Mouse (Mus musculus) embryonic facial prominence, embryonic 12.5 days (tissue): ENCODE measurements at regions not wholly inside any gene's neighbourhood (a gene's known extent, or its start where the extent isn't known, plus 50 kb on each side); places are given as distances from the start of the nearest gene placed in this dataset.

Source experiments
- ATAC-seq: fragments of 200-750 bp; cut with Nextera tagmentation; 2 replicates; pipeline ENCODE4 v1.8.0; 2017; ENCODE audit not compliant: insufficient number of reproducible peaks, insufficient read depth, low FRiP score, low TSS enrichment
- H3K27ac ChIP-seq: fragments of 300-500 bp; sonication (generic); 2 replicates; pipeline ENCODE4 v1.5.1; 2016; ENCODE audit warnings: mild to moderate bottlenecking
- H3K27me3 ChIP-seq: fragments of 300-500 bp; sonication (generic); 2 replicates; pipeline ENCODE4 v1.6.1; 2016; ENCODE audit warnings: mild to moderate bottlenecking, moderate library complexity
- H3K36me3 ChIP-seq: fragments of 300-500 bp; sonication (generic); 2 replicates; pipeline ENCODE4 v1.6.1; 2016; ENCODE audit warnings: mild to moderate bottlenecking
- H3K4me1 ChIP-seq: fragments of 300-500 bp; sonication (generic); 2 replicates; pipeline ENCODE4 v1.6.1; 2016
- H3K4me2 ChIP-seq: fragments of 300-500 bp; sonication (generic); replicated peaks from 2 replicates; pipeline ENCODE4 v1.6.1; 2016; ENCODE audit warnings: mild to moderate bottlenecking, moderate library complexity
- H3K4me3 ChIP-seq: fragments of 300-500 bp; sonication (generic); 2 replicates; pipeline ENCODE4 v1.5.1; 2016; ENCODE audit warnings: mild to moderate bottlenecking
- H3K9ac ChIP-seq: fragments of 300-500 bp; sonication (generic); 2 replicates; pipeline ENCODE4 v1.6.1; 2016; ENCODE audit warnings: mild to moderate bottlenecking, moderate library complexity
- H3K9me3 ChIP-seq: fragments of 300-500 bp; sonication (generic); 2 replicates; pipeline ENCODE4 v1.6.1; 2016; ENCODE audit warnings: mild to moderate bottlenecking, moderate library complexity
- WGBS: fragments of 180-500 bp; shearing (Covaris S2); methylation state at CpG from one replicate; pipeline ENCODE4 v1.1.7; 2016; 5-methylcytosine and 5-hydroxymethylcytosine counted together

DNA sequence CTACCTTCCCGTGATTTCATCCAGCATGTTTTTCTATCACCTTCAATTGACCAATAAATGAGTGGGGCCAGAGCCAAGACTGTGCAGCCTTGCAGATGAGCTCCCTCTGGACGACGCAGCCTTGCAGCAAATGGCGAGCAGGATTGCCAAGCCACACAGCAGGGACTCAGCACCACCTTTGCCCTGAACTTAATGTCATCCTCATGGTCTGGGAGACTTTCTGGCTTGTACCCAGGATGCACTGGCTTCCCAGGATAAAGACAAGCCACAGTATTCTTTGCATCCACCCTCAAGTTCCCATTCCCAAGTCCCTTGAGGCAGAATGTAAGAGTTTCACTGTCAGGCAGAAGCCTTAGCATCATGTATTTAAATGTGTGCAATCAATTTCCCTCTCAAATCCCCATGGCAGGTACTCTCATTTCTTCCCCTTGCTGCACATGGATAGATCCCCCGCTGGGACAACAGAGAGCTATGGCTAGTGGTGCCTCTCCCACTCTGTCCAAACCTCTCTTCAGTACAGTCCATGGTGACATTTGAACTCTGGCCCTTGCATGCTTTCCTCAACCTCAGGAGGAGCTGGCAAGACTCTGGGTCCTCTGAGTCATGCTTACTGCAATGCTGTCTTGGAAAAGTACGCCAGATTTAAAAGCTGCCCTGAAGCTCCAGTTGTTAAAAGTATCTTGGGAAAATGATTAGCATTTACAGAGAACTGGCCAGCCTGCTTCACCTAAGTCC lies 252.2 kb upstream of the Hnrnpa3 start:
- Histone ChIP-seq H3K27ac (no peak overlapping the region), H3K36me3 (no peaks in the 10 kb centered on the region), H3K4me3 (no peak overlapping the region), H3K9me3 (no peaks in the 10 kb centered on the region), H3K9ac (no peak overlapping the region), H3K4me1 (no peaks in the 10 kb centered on the region), H3K4me2 (no peak overlapping the region), H3K27me3 (no peaks in the 10 kb centered on the region)
- 66% methylated on average over 6 of the region's 6 CpGs for WGBS
- no peak for ATAC-seq

DNA sequence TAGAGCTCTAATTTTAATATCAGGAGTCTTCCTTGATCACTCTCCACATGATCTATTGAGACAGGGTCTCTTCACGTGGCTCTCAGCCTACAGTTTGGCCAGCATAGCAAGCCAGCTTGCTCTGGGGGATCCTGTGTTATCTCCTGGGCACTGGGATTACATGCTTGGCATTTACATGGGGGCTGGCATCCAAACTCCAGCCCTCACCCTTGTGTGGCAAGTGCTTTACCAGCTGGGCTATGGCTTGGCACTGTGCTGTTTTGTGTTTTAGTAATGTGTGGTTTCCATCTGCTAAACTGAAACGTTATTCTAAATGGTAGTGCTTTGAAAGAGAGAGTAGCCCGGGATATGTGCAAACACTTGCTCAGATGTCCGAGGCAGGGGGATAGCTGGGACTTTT lies 251.5 kb upstream of the Hnrnpa3 start:
- H3K36me3 ChIP-seq: no peaks in the 10 kb centered on the region
- H3K4me2 ChIP-seq: no peak overlapping the region
- no peak overlapping the region for H3K4me3 ChIP-seq
- H3K27ac ChIP-seq: no peak overlapping the region
- no peaks in the 10 kb centered on the region for H3K9me3 ChIP-seq
- H3K9ac ChIP-seq: no peak overlapping the region
- WGBS: 81% methylated on average over 4 of the region's 4 CpGs
- no peaks in the 10 kb centered on the region for H3K4me1 ChIP-seq
- no peak for ATAC-seq
- H3K27me3 ChIP-seq: no peaks in the 10 kb centered on the region

GRCm38 (mm10) chr2:75408016-75408415 lies 251.0 kb upstream of the Hnrnpa3 start:
- no peak overlapping the region for H3K4me3 ChIP-seq
- no peaks in the 10 kb centered on the region for H3K4me1 ChIP-seq
- H3K9ac ChIP-seq: no peak overlapping the region
- no peak overlapping the region for H3K4me2 ChIP-seq
- no peaks in the 10 kb centered on the region for H3K9me3 ChIP-seq
- no peak for ATAC-seq
- no peaks in the 10 kb centered on the region for H3K36me3 ChIP-seq
- 88% methylated on average over 2 of the region's 2 CpGs for WGBS
- no peak overlapping the region for H3K27ac ChIP-seq
- H3K27me3 ChIP-seq: no peaks in the 10 kb centered on the region

DNA sequence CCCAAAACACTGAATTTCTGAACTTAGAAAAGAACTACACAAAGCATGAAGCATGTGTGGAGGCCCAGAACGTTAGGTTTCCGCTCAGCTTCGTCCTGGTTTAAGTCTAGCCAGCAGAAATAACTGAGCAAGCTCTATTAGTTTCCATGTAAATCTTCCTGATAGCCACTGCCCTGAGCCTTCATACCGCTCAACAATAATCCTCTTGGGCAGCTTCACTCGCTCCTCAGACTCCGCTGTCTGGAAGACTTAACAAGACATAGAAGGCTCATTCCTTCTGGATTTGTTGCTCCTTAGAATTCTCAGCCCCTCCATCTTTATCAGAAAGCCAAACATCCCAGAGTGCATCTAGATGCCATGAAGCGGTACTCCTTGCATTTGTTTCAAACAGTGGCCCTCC lies 249.3 kb upstream of the Hnrnpa3 start:
- H3K27me3 ChIP-seq: no peaks in the 10 kb centered on the region
- H3K9ac ChIP-seq: no peak overlapping the region
- H3K36me3 ChIP-seq: no peaks in the 10 kb centered on the region
- H3K9me3 ChIP-seq: no peaks in the 10 kb centered on the region
- H3K27ac ChIP-seq: no peak overlapping the region
- H3K4me2 ChIP-seq: no peak overlapping the region
- WGBS: 91% methylated on average over 7 of the region's 7 CpGs
- no peaks in the 10 kb centered on the region for H3K4me1 ChIP-seq
- no peak overlapping the region for H3K4me3 ChIP-seq
- ATAC-seq: no peak

GRCm38 (mm10) chr2:75412735-75413134 lies 246.3 kb upstream of the Hnrnpa3 start:
- 88% methylated on average over 5 of the region's 5 CpGs for WGBS
- H3K4me1 ChIP-seq: no peaks in the 10 kb centered on the region
- ATAC-seq: no peak
- H3K36me3 ChIP-seq: no peaks in the 10 kb centered on the region
- H3K4me2 ChIP-seq: no peak overlapping the region
- H3K9me3 ChIP-seq: no peaks in the 10 kb centered on the region
- no peak overlapping the region for H3K9ac ChIP-seq
- no peaks in the 10 kb centered on the region for H3K27me3 ChIP-seq
- no peak overlapping the region for H3K4me3 ChIP-seq
- H3K27ac ChIP-seq: no peak overlapping the region

DNA sequence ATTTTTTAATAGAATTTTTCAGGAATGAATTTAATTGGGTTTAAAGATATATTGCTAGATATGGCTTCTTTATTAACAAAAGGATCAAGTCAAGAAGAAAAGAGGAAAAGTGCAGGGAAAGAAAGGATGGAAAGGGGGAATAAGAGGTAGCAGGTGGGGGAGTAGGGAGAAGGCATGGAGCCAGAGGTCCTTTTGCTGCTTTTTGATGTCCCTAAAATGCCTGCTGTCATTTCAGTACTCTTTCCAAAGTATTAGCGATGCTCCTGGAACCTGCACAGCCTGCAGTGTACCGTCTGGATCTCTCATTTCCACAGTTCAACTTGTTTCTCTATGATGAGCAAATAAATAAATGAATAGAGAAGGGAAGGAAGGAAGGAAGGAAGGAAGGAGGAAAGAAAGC lies 240.4 kb upstream of the Hnrnpa3 start:
- H3K36me3 ChIP-seq: no peaks in the 10 kb centered on the region
- no peak overlapping the region for H3K27ac ChIP-seq
- 83% methylated on average over 2 of the region's 2 CpGs for WGBS
- H3K9me3 ChIP-seq: no peaks in the 10 kb centered on the region
- no peak overlapping the region for H3K4me2 ChIP-seq
- no peaks in the 10 kb centered on the region for H3K27me3 ChIP-seq
- no peak for ATAC-seq
- peaks cover 4% of the 10 kb centered on the region; the same call in 1 of the 2 replicates for H3K4me1 ChIP-seq
- no peak overlapping the region for H3K4me3 ChIP-seq
- H3K9ac ChIP-seq: no peak overlapping the region

DNA sequence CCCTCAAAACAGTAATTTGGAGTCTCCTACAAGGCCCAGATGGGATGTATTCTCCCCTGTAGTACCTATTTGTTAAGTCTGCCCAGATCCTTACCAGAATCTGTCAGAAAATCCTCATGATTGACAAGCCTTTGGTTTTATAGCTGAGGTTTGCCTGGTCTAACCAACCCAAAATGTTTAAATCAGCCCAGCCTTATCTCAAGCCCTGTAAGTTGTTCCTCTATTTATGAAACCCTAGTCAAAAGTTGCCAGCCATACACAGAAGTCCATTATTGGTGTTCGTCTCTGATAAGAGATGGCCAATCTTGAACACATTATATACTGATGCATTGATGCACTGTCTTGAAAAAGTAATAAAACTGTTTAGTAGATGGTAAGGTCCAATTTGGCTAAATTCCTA lies 239.9 kb upstream of the Hnrnpa3 start:
- Histone ChIP-seq H3K4me3 (no peak overlapping the region), H3K9ac (no peak overlapping the region), H3K4me2 (no peak overlapping the region), H3K4me1 (peaks cover 4% of the 10 kb centered on the region; the same call in 1 of the 2 replicates), H3K27ac (no peak overlapping the region), H3K36me3 (no peaks in the 10 kb centered on the region), H3K27me3 (no peaks in the 10 kb centered on the region), H3K9me3 (no peaks in the 10 kb centered on the region)
- no peak for ATAC-seq
- 86% methylated on average over 1 of the region's 1 CpGs for WGBS

- Histone ChIP-seq H3K36me3 (no peaks in the 10 kb centered on the region), H3K27me3 (no peaks in the 10 kb centered on the region), H3K4me2 (no peak overlapping the region), H3K9me3 (no peaks in the 10 kb centered on the region), H3K9ac (no peak overlapping the region), H3K4me3 (no peak overlapping the region), H3K27ac (no peak overlapping the region), H3K4me1 (peaks cover 4% of the 10 kb centered on the region; the same call in 1 of the 2 replicates)
- 72% methylated on average over 20 of the region's 20 CpGs for WGBS
- no peak for ATAC-seq
Observed at GRCm38 (mm10) chr2:75422798-75423685, 236.0 kb upstream of the Hnrnpa3 start.

DNA sequence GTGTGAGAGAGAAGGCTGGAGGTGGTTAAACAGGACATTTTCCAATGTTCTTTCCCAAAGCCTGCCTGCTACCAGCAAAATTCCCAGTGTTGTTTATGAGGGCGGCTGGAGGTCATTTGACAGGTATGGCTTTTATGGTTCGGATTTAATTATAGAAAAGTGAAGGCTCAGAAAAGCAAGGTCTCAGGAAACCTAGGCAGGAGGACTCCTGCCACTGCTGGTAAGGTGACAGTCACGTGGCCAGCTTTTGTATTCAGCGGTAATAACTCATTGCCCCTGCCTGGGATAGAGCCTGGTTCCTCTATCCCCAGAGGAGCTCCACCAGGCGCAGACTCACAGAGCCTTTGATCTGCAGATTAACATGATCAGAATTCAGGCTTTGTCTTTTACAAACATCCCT lies 235.2 kb upstream of the Hnrnpa3 start:
- no peak overlapping the region for H3K4me3 ChIP-seq
- no peak overlapping the region for H3K9ac ChIP-seq
- no peak for ATAC-seq
- WGBS: 32% methylated on average over 5 of the region's 5 CpGs
- no peaks in the 10 kb centered on the region for H3K9me3 ChIP-seq
- H3K4me1 ChIP-seq: peaks cover 4% of the 10 kb centered on the region; the same call in 1 of the 2 replicates
- no peaks in the 10 kb centered on the region for H3K27me3 ChIP-seq
- H3K4me2 ChIP-seq: no peak overlapping the region
- H3K27ac ChIP-seq: no peak overlapping the region
- no peaks in the 10 kb centered on the region for H3K36me3 ChIP-seq

GRCm38 (mm10) chr2:75424363-75424762 lies 234.7 kb upstream of the Hnrnpa3 start:
- no peak overlapping the region for H3K4me3 ChIP-seq
- 34% methylated on average over 7 of the region's 7 CpGs for whole genome bisulfite sequencing
- no peaks in the 10 kb centered on the region for H3K36me3 ChIP-seq
- H3K27me3 ChIP-seq: no peaks in the 10 kb centered on the region
- ATAC-seq: no peak
- H3K9ac ChIP-seq: no peak overlapping the region
- H3K9me3 ChIP-seq: no peaks in the 10 kb centered on the region
- no peak overlapping the region for H3K27ac ChIP-seq
- H3K4me2 ChIP-seq: no peak overlapping the region
- H3K4me1 ChIP-seq: peaks cover 4% of the 10 kb centered on the region; the same call in 1 of the 2 replicates

DNA sequence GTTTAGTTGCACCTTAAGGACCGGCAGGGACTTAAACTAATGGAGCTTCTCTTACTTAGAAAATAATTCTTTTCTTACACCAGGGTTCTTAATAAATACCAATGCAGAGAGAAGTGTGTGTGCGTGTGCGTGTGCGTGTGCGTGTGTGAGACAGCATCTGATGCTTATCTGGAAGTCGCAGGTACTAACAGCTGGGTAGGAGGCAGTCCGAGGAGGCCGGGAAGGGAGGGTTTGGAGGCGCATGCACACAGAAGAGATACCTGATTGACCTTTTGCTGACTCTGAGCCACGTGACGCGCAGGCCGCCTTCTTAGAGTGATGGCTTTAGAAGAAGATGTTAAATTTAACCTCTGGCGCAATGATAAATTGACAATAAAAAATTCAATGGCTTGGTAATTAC lies 234.2 kb upstream of the Hnrnpa3 start:
- no peak overlapping the region for H3K4me2 ChIP-seq
- no peak overlapping the region for H3K27ac ChIP-seq
- 73% methylated on average over 14 of the region's 14 CpGs for WGBS
- H3K36me3 ChIP-seq: no peaks in the 10 kb centered on the region
- no peak for ATAC-seq
- no peak overlapping the region for H3K9ac ChIP-seq
- no peak overlapping the region for H3K4me3 ChIP-seq
- no peaks in the 10 kb centered on the region for H3K27me3 ChIP-seq
- no peaks in the 10 kb centered on the region for H3K9me3 ChIP-seq
- peaks cover 4% of the 10 kb centered on the region; the same call in 1 of the 2 replicates for H3K4me1 ChIP-seq

GRCm38 (mm10) chr2:75425384-75425783 lies 233.7 kb upstream of the Hnrnpa3 start:
- Histone ChIP-seq H3K9me3 (no peaks in the 10 kb centered on the region), H3K27ac (no peak overlapping the region), H3K4me2 (no peak overlapping the region), H3K27me3 (no peaks in the 10 kb centered on the region), H3K4me3 (no peak overlapping the region), H3K36me3 (no peaks in the 10 kb centered on the region), H3K4me1 (peaks cover 4% of the 10 kb centered on the region; the same call in 1 of the 2 replicates), H3K9ac (no peak overlapping the region)
- 29% methylated on average over 7 of the region's 7 CpGs for WGBS
- no peak for ATAC-seq
